Mouse (Mus musculus): Measurements from ENCODE around the gene Pip5k1b. TPM values are rescaled to one million over a fixed set of nuclear protein-coding genes. Genes with fewer than 3 reads are reported as not detected.
A peak's percentile ranks its signal among the peaks of the same experiment; 100 is the strongest.

Pip5k1b gene
- polyA plus RNA-seq, 1 experiment from 2014 or later: 1.6 TPM

DNA sequence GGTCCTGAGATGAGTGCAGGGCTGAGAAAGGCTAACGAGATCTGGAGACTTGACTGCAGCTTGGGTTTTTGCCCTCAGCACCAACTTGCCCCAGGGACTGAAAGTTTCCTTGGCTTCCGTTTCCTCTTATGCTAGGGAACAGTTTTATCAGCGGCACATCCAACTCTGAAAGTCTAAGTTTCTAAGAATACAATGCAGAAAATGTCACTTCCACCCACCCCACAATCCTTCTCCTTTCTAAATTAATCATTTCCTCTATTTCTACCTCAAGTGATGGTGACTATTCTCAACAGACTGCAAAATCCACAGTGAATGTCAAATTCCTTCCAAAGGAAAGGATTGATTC, 138.0 kb downstream of the Pip5k1b start:
- Histone ChIP-seq H3K4me2 (no peak overlapping the region), H3K4me1 (peaks cover 6% of the 10 kb centered on the region), H3K27me3 (no peaks in the 10 kb centered on the region), H3K36me3 (ENCODE audit: poor library complexity, severe bottlenecking) (no peaks in the 10 kb centered on the region), H3K9ac (no peak overlapping the region), H3K4me3 (no peak overlapping the region), H3K9me3 (replicated peaks) (no peaks in the 10 kb centered on the region), H3K27ac (no peak overlapping the region)
- WGBS: 88% methylated on average over 3 of the region's 3 CpGs
- no peak for ATAC-seq

DNA sequence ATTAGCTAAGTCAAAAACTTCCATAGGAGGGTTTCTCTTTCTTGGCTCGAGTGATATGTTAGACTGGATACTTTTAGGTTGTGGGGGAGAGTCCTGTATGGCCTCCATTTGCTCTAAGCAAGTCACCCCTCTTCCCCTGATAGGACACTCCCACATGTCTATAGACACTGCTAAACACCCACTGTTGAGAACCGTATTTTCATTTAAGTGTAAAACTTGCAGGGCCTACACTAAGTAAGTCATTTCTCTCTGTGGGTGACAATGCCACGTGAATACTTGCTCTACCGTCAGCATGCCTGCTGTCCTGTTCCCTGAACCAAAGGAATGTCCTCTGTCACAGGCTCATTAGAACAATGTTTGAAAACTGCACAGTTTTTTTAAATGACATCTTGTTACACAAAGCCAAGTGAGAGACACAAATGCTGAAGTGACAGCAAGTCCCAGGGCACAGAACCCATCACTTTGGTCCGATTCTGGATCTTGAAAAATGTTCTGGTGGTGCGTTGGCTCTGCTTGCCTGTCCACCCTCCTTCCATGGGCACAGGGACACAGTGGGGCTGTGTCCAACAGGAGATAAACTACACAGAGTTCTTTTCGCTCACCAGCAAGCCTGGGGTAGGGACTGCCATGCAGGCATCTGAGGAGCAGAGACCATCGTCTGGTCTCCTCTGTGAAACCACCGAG, 138.6 kb downstream of the Pip5k1b start:
- no peak overlapping the region for H3K9ac ChIP-seq
- no peak overlapping the region for H3K27ac ChIP-seq
- H3K4me3 ChIP-seq: no peak overlapping the region
- ATAC-seq: no peak
- peaks cover 6% of the 10 kb centered on the region for H3K4me1 ChIP-seq
- 83% methylated on average over 9 of the region's 9 CpGs for WGBS
- H3K4me2 ChIP-seq: no peak overlapping the region
- H3K27me3 ChIP-seq: no peaks in the 10 kb centered on the region
- H3K9me3 ChIP-seq (replicated peaks): no peaks in the 10 kb centered on the region
- no peaks in the 10 kb centered on the region for H3K36me3 ChIP-seq (ENCODE audit: poor library complexity, severe bottlenecking)

DNA sequence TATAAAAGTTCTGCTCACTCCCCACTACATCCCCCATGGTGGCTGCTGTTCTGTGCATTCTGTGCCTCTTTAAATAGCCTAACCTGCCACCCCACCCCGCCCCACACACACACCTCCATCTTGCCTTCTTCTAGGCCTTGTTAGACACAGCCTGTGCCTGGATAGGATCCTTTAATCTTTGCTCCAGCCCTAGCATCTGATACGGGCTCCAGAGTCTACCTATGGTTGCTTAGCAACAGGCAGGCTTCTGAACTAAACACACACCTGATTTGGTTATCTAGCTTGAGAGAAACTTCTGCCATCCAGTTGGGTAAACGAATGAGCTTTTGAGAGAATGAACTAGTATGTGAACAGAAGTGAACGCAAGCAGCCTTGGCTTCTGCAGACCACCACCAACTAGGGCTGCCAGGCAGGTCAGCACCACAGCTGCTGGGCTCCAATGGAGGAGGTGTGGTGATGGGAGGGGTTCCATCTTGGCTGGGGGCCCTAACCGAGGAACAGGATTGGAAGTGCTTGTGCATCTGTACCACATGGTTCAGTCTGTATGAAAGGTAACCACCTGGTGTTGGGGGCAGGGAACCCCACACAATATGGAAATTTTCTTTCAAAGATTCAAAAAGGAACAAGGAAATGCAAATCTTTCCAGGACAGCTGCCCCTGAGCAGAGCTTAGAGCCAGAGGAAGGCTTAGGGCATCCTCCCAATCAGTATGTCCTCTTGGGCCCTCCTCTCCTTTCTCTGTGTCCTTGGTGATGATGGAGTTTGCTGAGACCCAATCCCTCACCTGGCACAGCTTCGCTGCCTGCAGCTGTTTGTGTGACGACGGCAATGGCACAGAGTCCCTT, 139.7 kb downstream of the Pip5k1b start:
- Histone ChIP-seq H3K9ac (no peak overlapping the region), H3K27me3 (no peaks in the 10 kb centered on the region), H3K27ac (no peak overlapping the region), H3K4me3 (no peak overlapping the region), H3K9me3 (replicated peaks) (no peaks in the 10 kb centered on the region), H3K4me2 (no peak overlapping the region), H3K4me1 (peaks cover 6% of the 10 kb centered on the region), H3K36me3 (ENCODE audit: poor library complexity, severe bottlenecking) (no peaks in the 10 kb centered on the region)
- 73% methylated on average over 8 of the region's 8 CpGs for WGBS
- peak; percentile 19; the same call in 1 of the 2 replicates for ATAC-seq

DNA sequence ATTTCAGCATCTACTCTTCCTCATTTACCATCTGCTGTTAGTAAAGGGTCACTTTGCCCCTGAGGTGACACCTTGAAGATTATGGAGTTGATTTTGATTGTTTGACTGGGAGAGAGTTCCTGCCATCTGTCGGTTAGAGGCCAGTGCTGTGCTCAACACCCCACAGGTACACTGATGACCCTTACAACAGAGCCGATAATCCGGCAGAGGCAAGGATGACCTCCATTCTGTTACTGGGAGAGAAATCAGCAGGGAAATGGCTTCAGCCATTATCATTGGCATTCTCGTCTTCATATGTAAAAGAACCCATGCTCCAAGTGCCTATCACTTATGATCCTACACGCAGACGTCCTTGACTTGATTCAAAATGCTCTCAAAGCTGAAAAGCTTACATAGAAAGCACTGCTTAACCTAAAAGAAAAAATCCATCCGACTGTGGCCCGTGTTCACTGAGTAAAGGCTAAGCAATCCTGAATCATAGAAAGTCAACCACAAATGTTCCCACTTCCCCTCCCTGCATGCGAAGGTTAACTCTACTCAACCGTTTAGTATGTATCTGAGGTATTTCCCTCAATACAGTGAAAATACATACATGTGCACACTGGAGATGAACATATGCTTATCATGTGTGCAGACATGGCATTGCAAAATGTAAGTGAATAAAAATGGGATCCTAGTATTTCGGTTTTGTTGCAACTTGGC, 146.7 kb downstream of the Pip5k1b start:
- no peak overlapping the region for H3K9ac ChIP-seq
- no peaks in the 10 kb centered on the region for H3K9me3 ChIP-seq (replicated peaks)
- H3K36me3 ChIP-seq (ENCODE audit: poor library complexity, severe bottlenecking): no peaks in the 10 kb centered on the region
- no peak for ATAC-seq
- 86% methylated on average over 11 of the region's 11 CpGs for WGBS
- H3K27me3 ChIP-seq: no peaks in the 10 kb centered on the region
- H3K4me3 ChIP-seq: no peak overlapping the region
- H3K4me2 ChIP-seq: no peak overlapping the region
- H3K27ac ChIP-seq: no peak overlapping the region
- no peaks in the 10 kb centered on the region for H3K4me1 ChIP-seq

DNA sequence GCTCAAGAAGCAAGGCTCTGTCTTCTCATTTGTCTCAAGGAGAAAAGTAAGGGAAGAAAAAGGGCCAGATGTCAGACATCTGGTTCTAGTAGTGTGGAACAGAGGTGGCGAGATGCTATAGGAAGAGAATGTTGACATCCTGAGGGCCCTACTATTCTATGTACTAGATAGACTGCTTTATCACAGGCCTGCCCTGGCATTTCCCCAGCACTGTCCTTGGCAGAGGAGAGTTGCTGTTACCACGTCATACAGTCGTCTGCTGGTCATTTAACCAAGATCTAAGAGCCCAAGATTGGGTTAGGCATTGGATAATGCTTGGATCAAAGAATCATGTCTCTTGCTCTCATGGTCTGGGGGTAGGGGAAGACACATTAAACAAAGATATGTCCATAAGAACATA, 151.0 kb downstream of the Pip5k1b start:
- Histone ChIP-seq H3K27ac (no peak overlapping the region), H3K9ac (no peak overlapping the region), H3K36me3 (ENCODE audit: poor library complexity, severe bottlenecking) (no peaks in the 10 kb centered on the region), H3K4me1 (no peaks in the 10 kb centered on the region), H3K9me3 (replicated peaks) (no peaks in the 10 kb centered on the region), H3K27me3 (no peaks in the 10 kb centered on the region), H3K4me2 (no peak overlapping the region), H3K4me3 (no peak overlapping the region)
- 94% methylated on average over 3 of the region's 3 CpGs for WGBS
- no peak for ATAC-seq

DNA sequence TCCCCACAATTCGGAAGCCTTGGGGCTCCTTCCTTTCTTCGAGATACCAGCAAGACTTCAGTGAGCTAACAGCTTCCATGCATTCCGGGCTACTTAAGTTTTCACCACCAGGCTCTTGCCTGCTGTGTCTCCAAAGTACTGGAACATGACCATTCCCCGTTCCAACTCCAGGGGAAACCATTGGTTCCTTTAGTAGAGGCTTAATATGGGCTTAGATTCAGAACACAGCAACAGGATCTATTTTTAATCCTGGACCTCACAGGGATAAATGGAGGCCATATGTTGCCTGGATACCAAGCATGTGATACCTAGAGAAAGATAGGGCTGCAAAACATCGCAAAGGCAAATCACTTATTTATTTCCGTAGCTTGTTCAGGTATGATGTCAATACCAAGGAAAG, 152.4 kb downstream of the Pip5k1b start:
- 94% methylated on average over 6 of the region's 6 CpGs for WGBS
- H3K4me2 ChIP-seq: no peak overlapping the region
- H3K27me3 ChIP-seq: no peaks in the 10 kb centered on the region
- ATAC-seq: no peak
- H3K27ac ChIP-seq: no peak overlapping the region
- no peaks in the 10 kb centered on the region for H3K36me3 ChIP-seq (ENCODE audit: poor library complexity, severe bottlenecking)
- H3K4me1 ChIP-seq: no peaks in the 10 kb centered on the region
- H3K9ac ChIP-seq: no peak overlapping the region
- no peaks in the 10 kb centered on the region for H3K9me3 ChIP-seq (replicated peaks)
- no peak overlapping the region for H3K4me3 ChIP-seq

DNA sequence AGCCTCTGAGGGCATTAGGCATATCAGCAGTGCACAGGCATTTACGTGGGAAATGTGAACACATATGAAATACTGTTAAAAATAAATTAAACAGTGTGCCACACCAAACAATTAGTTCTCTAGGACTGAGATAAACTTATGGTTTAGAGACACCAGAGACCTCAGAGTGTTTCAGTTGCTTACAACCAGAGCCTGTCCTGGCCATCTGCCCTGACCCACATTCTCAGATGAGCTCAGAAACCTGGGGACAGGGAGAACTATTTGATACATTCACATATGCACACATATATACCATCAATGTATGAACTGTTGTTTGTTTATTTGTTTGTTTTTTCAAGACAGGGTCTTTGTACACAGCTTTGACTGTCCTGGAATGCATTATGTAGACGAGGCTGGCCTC, 161.8 kb downstream of the Pip5k1b start:
- no peak overlapping the region for H3K4me2 ChIP-seq
- 87% methylated on average over 2 of the region's 2 CpGs for WGBS
- H3K27ac ChIP-seq: no peak overlapping the region
- H3K36me3 ChIP-seq (ENCODE audit: poor library complexity, severe bottlenecking): no peaks in the 10 kb centered on the region
- H3K4me3 ChIP-seq: no peak overlapping the region
- no peaks in the 10 kb centered on the region for H3K27me3 ChIP-seq
- no peaks in the 10 kb centered on the region for H3K9me3 ChIP-seq (replicated peaks)
- no peak overlapping the region for H3K9ac ChIP-seq
- ATAC-seq: no peak
- peaks cover 4% of the 10 kb centered on the region; the same call in 1 of the 2 replicates for H3K4me1 ChIP-seq

DNA sequence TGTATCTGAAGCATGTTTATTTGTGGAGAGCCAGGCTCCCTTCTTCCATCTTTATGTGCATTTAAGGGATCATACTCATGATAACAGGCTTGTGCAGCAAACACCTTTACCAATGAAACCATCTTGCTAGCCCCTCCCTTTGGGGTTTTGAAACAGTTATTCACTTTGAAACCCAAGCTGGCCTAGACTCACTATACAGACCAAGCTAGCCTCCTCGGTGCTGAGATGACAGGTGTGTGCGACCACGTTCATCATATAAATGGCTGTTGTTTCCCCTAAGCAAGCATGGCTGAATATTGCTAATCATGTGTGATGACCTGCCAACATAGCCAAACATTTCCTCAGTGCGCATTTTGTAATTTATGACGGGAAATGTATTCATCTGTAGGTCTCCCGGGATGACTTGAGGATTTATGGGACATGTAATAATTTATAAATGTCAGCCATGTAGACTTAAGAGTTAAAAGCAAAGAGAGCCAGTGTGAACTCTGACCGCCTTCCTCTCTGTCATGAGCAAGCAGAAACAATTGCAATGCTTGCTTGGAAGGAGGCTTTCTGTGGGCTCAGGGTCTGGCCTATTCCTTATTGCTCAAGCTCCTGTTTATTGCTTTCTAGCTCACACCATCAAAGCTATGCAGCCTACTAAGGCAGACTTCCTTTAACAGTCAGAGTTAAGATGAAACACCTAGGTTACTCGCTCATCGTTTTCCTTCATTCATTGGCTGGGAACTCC, 164.0 kb downstream of the Pip5k1b start:
- Histone ChIP-seq H3K9ac (no peak overlapping the region), H3K36me3 (ENCODE audit: poor library complexity, severe bottlenecking) (no peaks in the 10 kb centered on the region), H3K4me1 (peaks cover 4% of the 10 kb centered on the region; the same call in 1 of the 2 replicates), H3K27me3 (no peaks in the 10 kb centered on the region), H3K27ac (no peak overlapping the region), H3K4me2 (no peak overlapping the region), H3K4me3 (no peak overlapping the region), H3K9me3 (replicated peaks) (no peaks in the 10 kb centered on the region)
- 89% methylated on average over 9 of the region's 9 CpGs for WGBS
- ATAC-seq: no peak

DNA sequence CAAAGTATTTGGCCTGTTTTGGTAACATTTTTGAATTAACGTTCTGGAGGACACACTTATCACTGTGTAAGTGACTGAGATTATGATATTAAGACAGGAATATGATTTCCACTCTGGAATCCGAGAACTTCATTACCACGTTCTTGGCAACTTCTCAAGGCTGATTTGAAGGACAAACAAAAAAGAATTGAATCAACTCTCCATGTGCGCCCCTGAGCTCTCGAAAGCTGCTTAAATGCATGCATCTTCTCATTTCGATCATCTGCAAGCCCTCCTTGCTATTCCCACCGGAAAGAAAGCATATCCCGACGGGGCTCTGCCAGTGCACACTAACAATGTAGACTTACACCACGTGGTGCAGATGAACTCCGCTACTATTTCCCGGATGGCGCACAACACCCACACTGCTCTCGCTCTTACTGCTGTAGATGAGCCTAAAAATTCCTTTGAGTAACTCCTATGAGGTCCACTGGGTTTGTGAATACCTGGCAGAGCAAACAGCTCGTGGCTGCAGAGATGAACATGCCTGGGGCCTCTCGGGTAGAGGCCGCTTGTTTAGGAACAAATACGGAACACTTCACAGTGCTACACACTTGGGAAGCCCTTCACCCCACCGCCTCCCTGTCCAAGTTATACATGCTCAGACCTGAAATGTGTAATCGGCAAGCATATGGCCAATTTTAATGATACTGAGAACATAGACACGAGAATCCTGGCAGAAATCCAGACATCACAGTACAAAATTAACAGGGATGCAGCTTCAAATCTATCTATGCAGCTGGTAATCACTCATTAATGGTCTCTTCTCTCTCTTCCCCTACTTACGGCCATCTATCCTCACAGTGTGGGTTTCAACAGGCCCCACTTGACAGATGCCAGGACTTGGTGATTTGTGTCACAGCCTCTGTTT, 168.5 kb downstream of the Pip5k1b start:
- Histone ChIP-seq H3K9me3 (replicated peaks) (no peaks in the 10 kb centered on the region), H3K27ac (peak overlapping the region; percentile 35; the same call in 1 of the 2 replicates), H3K4me2 (no peak overlapping the region), H3K4me3 (no peak overlapping the region), H3K4me1 (no peaks in the 10 kb centered on the region), H3K27me3 (no peaks in the 10 kb centered on the region), H3K9ac (no peak overlapping the region), H3K36me3 (ENCODE audit: poor library complexity, severe bottlenecking) (no peaks in the 10 kb centered on the region)
- WGBS: 77% methylated on average over 22 of the region's 22 CpGs
- peak; percentile 55; the same call in 1 of the 2 replicates for ATAC-seq

DNA sequence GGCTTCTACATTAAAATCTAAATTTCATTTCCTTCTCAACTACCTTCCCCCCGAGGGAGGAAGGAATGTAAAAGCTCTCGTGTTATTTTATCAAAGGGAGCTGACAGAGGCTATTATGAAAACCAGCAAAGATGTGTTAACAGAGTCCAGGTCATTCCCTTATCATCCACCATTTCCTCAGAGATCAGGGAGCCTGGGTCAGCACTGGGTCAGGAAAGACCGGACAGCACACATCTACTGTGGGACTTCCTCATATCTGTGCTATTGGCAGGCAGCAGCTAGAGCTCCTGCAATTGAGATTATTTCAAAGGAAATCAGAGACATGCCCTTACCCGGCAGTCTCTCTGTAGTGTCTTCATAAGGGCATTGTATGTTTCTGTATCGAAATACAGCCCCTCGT, 177.2 kb downstream of the Pip5k1b start:
- no peak overlapping the region for H3K4me2 ChIP-seq
- H3K4me1 ChIP-seq: no peaks in the 10 kb centered on the region
- H3K9ac ChIP-seq: no peak overlapping the region
- H3K27ac ChIP-seq: no peak overlapping the region
- ATAC-seq: no peak
- H3K9me3 ChIP-seq (replicated peaks): no peaks in the 10 kb centered on the region
- no peaks in the 10 kb centered on the region for H3K36me3 ChIP-seq (ENCODE audit: poor library complexity, severe bottlenecking)
- H3K27me3 ChIP-seq: no peaks in the 10 kb centered on the region
- H3K4me3 ChIP-seq: no peak overlapping the region
- 72% methylated on average over 6 of the region's 6 CpGs for whole genome bisulfite sequencing

Measured in forebrain, embryonic 13.5 days (tissue).